Mouse (Mus musculus) limb, embryonic 11.5 days (tissue): ENCODE data around the gene Gm47969. TPM values are rescaled to one million over a fixed set of nuclear protein-coding genes. Genes with fewer than 3 reads are reported as not detected.

Source experiments
- ATAC-seq: fragments of 200-750 bp; cut with Nextera tagmentation; 2 replicates; pipeline ENCODE4 v1.8.0; 2017; ENCODE audit warnings: low read depth; ENCODE audit not compliant: insufficient number of reproducible peaks, low FRiP score, low TSS enrichment
- DNase-seq: peaks from one replicate; pipeline ENCODE4 v3.0.0-alpha.2; 2015; ENCODE audit warnings: low spot score
- H3K27ac ChIP-seq: fragments of 300-500 bp; sonication (generic); replicated peaks from 2 replicates; pipeline ENCODE4 v1.5.1; 2014; ENCODE audit warnings: low read depth, mild to moderate bottlenecking, low read length
- H3K27me3 ChIP-seq: fragments of 300-500 bp; sonication (generic); 2 replicates; pipeline ENCODE4 v1.6.1; 2014; ENCODE audit warnings: mild to moderate bottlenecking, low read length, mixed read lengths; ENCODE audit not compliant: control insufficient read depth, insufficient read depth
- H3K36me3 ChIP-seq: fragments of 300-500 bp; sonication (generic); 2 replicates; pipeline ENCODE4 v1.6.1; 2014; ENCODE audit warnings: mild to moderate bottlenecking, low read length, moderate library complexity, mixed read lengths; ENCODE audit not compliant: control insufficient read depth, insufficient read depth
- H3K4me1 ChIP-seq: fragments of 300-500 bp; sonication (generic); 2 replicates; pipeline ENCODE4 v1.6.1; 2014; ENCODE audit warnings: low read length, mixed read lengths; ENCODE audit not compliant: control insufficient read depth, insufficient read depth
- H3K4me2 ChIP-seq: fragments of 300-500 bp; sonication (generic); 2 replicates; pipeline ENCODE4 v1.6.1; 2014; ENCODE audit warnings: low read depth, mild to moderate bottlenecking, moderate library complexity; ENCODE audit not compliant: severe bottlenecking
- H3K4me3 ChIP-seq: fragments of 300-500 bp; sonication (generic); 2 replicates; pipeline ENCODE4 v1.5.1; 2014; ENCODE audit warnings: low read depth, low read length
- H3K9ac ChIP-seq: fragments of 300-500 bp; sonication (generic); 2 replicates; pipeline ENCODE4 v1.6.1; 2014; ENCODE audit warnings: mild to moderate bottlenecking, low read length
- H3K9me3 ChIP-seq: fragments of 300-500 bp; sonication (generic); 2 replicates; pipeline ENCODE4 v1.6.1; 2016; ENCODE audit warnings: low read length; ENCODE audit not compliant: control insufficient read depth
- WGBS: fragments of 180-500 bp; shearing (Covaris S2); extraction: QIAGEN DNeasy Blood & Tissue Kit; methylation state at CpG from one replicate; pipeline ENCODE4 v1.1.7; 2014; 5-methylcytosine and 5-hydroxymethylcytosine counted together
- polyA plus RNA-seq: library from polyadenylated mRNA; unstranded; fragments of >200 nt; fragmentation: Nextera tagmentation; extraction: Ambion mirVana; gene quantifications from 2 replicates; pipeline ENCODE4 v1.2.1, GENCODE M21; 2014

Gm47969 gene
- polyA plus RNA-seq, 1 experiment from 2014 or later = not detected

GRCm38 (mm10) chr1:83091268-83091667 is 46.5 kb downstream of the Gm47969 start:
- no peak overlapping the region for H3K4me3 ChIP-seq
- no peak overlapping the region for H3K9ac ChIP-seq
- no peaks in the 10 kb centered on the region for H3K4me1 ChIP-seq
- WGBS = 79% methylated on average over 3 of the region's 3 CpGs
- no peak overlapping the region for H3K4me2 ChIP-seq
- ATAC-seq (no peak), DNase-seq (no peak)
- no peaks in the 10 kb centered on the region for H3K27me3 ChIP-seq
- no peak overlapping the region for H3K27ac ChIP-seq
- no peaks in the 10 kb centered on the region for H3K36me3 ChIP-seq
- no peaks in the 10 kb centered on the region for H3K9me3 ChIP-seq

Other genes starting within 250 kb of the Gm47969 start
- gene Agfg1, start 205.4 kb upstream of the Gm47969 start, polyA plus RNA-seq = 39.8 and 42.1 TPM in 2 replicates
- 0.33 TPM in 1 of 2 replicates, not detected in the other for gene A030005L19Rik, start 131.6 kb upstream of the Gm47969 start, polyA plus RNA-seq
- gene A030014E15Rik, start 120.0 kb upstream of the Gm47969 start, polyA plus RNA-seq = not detected in 2 replicates
- gene Gm6217, start 113.5 kb upstream of the Gm47969 start, polyA plus RNA-seq = not detected in 2 replicates
- not detected in 2 replicates for gene A030003K21Rik, start 101.5 kb upstream of the Gm47969 start, polyA plus RNA-seq
- not detected in 2 replicates for gene Gm7544, start 88.9 kb upstream of the Gm47969 start, polyA plus RNA-seq
- gene Gm47955, start 84.6 kb upstream of the Gm47969 start, polyA plus RNA-seq = not detected in 2 replicates
- gene Gm47959, start 44.4 kb upstream of the Gm47969 start, polyA plus RNA-seq = not detected in 2 replicates
- 0.83 and 1.6 TPM in 2 replicates for gene Slc19a3, start 6.5 kb upstream of the Gm47969 start, polyA plus RNA-seq
- gene Krtap28-10, start 2.5 kb upstream of the Gm47969 start, polyA plus RNA-seq = not detected in 2 replicates
- gene A030005K14Rik, start 14.4 kb downstream of the Gm47969 start, polyA plus RNA-seq = not detected in 2 replicates
- not detected in 2 replicates for gene Krtap28-13, start 16.0 kb downstream of the Gm47969 start, polyA plus RNA-seq
- gene Ccl20, start 71.8 kb downstream of the Gm47969 start, polyA plus RNA-seq = not detected in 2 replicates
- gene Daw1, start 114.8 kb downstream of the Gm47969 start, polyA plus RNA-seq = 0.11 TPM in 1 of 2 replicates, not detected in the other